Mouse (Mus musculus) layer of hippocampus, postnatal 25 days (tissue): ENCODE measurements around the gene Cdc42bpa. TPM values are rescaled to one million over a fixed set of nuclear protein-coding genes. Genes with fewer than 3 reads are reported as not detected.

ENCODE experiments used
- DNase-seq, 2 experiments: peaks; one replicate each; pipeline ENCODE4 v3.0.0; 2022; ENCODE audit warnings: mixed read lengths in 2 of 2, low spot score in 1 of 2; ENCODE audit errors: extremely low spot score in 1 of 2
- total RNA-seq, 2 experiments: library from RNA; stranded (reverse); gene quantifications; 2 replicates each; pipeline ENCODE4 v1.2.3; 2021

Gene Cdc42bpa
- 100 to 1,000 TPM; 204 to 246 TPM for total RNA-seq

DNA sequence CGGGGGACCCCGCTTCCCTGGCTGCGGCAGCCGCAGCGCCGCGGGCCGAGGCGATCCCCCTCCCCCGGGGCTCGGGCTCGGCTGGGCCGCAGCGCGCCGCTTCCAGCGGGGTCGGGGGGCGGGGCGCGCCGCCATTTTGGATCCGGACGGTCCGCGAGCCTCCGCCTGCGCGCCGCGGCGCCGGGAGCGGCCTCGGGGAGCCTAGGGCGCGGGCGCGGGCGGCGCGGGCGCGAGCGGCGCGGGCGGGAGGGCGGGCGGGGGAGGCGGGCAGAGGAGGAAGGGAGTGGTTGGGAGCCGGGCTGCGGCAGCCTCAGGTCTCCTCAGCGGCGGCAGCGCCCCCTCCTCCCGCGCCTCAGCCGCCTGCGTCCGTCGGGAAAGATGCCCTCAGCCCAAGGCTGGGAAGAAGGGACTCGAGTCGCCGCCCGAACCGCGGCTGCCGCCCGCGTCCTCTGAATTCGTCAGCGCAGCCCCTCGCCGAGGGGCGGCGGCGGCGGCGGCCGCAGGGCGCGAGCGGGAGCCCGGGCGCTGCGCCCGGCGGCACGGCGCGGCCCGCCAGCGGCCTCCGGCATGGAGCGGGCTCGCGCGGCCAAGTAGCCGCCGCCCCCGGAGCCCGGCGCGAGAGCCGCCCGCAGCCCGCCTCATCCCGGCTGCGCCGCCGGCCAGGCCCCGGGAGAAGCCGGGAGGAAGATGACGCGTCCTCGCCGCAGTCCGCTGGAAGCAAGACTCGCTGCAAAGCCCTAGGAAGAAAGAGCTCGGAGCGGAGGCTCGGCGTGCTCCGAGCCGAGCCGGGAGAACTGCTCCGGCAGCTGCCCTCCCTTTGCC, at the start of gene Cdc42bpa:
Gene Cdc42bpa (plus strand): TSS at position 752 of the 822 bp plus-strand sequence.
- DNase-seq = peak; percentile 58 to 63

DNA sequence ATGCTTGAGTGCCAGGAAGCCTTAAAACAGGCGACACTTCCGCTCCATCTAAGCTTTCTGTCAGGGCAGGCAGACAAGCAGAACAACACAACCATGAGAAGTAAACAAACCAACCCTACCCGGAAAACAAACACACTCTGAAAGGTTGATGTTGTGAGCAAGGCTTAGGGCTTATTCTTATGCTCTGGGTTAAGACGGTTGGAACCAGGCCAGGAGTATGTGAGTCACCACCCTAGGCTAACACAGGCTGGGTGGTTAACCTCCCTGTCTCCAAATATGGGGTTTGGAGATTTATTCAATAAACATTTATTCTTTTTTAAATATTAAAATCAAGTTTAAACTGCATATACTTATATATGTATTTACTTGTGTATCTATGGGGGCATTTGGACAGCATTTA, 46.8 kb upstream of the Cdc42bpa start:
- no peak for DNase-seq

DNA sequence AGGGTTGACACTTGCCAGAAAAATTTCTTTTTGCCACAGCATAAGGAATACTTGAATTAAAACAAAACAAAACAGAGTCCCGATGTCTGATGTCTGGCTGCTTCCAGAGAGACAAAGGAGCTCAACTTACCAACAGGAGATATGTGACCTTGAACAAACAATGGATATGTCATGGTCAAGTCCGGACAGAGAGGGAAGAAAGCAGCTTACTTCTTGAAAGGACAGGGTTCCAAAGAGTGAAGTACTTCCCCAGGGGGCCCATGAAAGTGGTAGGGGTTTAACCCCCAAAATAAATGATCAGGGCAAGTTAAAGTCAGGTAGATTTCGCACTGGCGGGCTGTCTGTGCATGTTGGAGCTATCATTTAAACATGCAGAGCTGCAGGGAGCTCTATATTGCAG, 43.2 kb upstream of the Cdc42bpa start:
- no peak for DNase-seq

DNA sequence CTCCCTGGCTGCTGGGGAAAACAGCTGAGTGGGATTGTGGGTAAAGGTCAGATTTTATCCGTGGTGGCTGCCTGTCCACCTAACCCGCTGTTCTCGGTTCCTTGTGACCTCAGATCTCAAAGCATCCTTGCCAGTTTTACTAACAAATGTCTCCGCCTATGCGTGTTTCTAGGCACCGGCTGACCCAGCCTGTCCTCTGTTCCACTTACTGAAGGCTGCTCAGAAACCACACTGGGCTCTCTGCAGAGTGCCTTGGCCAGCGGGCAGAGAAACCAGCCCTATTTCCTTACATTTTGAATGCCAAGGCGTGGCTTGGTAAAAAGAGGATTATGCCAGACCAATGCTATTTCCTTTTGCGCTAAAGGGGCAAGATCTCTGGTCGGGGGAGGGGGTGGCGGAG, 42.8 kb upstream of the Cdc42bpa start:
- no peak for DNase-seq

DNA sequence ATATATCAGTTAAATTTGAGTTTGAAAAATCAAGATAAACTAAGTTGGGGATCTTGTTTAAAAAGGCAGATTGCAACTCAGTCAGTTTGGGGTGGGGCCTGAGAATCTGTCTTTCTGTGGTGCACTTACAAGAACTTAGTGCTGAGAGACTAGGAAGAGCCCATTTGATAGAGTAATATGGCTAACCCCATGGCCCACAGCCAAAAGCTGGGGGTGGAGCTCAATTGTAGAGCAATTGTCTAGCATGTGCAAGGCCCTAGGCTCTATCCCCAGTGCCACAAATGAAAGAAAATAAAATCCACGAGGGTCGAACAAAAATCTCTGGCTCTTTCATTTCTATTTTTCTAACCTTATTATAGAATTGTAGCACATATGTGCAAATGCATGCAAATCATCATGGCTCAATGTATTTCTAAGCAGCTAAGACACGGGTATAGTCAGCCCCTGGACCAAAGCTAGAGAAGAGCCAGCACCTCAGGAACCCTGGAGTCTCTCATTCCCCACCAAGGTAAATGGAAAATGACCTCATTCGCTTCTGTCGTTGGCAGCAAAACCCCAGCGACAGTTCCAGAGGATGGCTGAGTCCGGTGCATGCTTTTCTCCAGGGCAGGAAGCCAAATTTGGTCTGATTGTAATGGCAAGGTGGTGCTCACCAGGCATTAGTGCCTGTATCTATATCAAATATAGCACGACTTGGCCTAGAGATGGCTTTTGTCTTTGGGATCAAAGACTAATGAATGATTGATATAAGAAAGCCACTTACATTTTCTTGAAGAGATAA, 40.4 kb upstream of the Cdc42bpa start:
- no peak for DNase-seq

DNA sequence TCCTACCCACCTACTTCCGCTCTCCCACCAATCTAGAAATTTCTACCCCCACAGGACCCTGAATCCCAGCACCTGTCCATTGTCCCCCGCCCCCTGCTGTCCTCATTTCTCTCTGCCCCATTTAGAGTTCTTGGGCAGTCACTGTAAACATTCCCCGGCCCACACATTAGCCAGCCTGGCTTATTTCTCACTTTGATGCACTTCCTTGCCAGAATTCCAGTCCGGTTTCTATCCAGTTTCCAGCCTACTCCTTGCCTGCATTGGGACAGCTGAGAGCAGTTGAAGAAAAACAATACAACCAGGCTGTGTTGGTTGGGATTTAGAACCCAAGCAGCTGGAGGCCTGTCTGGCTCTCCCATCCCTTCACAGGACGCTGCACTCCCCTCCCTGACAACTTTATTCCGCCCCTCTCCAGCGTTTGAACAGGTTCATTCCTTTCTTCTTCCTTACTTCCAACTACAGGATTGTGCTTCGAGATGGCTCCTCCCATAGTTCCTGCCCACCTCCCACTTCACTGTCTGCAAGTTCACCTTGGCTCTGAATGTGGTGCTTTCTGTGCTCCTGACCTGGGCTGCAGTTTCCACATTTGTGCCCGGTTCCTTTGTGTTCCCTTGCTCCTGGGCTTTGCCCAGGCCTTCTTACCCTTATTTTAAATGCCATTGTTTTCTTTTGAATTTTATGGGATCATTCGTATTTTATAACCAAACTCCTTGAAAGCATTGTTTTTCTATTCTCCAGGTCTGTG, 36.4 kb upstream of the Cdc42bpa start:
- no peak for DNase-seq

DNA sequence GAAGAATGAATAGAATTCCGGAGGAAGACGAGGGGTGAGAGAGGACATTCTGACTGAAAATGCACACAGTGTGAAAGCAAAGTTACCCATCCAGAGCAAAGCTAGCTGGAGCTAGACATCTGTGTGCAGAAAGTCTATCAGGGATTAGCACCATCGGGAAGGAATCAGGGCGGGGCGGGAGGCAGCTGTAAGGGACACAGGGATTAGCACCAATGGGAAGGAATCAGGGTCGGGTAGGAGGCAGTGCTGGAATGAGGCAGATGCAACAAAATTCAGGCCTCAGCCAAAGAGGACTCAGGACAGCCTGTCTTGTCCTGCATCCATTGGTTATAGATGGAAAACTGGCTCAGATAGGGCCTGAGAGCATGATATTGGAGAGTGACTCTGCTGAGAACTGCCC, 34.0 kb upstream of the Cdc42bpa start:
- DNase-seq = no peak

DNA sequence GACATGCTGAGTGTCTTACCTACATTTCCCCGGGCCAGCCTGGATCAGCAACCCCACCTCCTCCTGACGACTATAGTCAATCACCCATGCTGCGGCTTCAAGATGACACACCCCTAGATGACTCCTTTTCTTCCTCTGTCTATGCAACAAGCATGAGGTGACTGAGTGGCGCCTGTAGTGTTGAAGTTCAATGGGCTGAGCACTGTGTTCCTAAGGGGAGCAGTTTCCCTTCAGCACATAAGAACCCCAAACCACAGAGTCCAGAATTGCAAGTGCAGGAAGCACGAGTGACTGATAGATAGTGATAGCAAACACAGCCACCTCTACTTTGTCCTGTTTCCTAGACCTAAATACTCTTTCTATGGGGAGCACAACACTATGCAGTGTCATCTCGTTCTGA, 33.2 kb upstream of the Cdc42bpa start:
- DNase-seq = no peak

DNA sequence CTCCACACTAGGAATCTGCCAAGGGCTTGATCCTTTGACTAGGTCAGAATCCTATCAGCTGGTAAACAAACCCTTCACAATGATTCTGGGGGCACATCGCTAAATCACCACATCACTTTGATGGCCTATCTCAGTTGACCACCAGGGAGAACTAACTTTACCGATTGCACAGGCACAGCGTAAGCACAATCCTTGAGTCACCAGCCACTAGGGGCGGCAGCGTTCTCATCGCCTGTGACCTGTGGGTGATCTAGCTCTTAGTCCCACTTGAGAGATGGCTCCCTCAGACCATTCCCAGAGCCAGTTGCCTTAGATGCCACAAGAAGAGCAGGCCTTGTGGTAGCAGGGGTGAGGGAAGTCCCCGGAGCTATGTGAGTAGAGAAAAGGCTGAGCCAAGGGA, 31.4 kb upstream of the Cdc42bpa start:
- DNase-seq = no peak

DNA sequence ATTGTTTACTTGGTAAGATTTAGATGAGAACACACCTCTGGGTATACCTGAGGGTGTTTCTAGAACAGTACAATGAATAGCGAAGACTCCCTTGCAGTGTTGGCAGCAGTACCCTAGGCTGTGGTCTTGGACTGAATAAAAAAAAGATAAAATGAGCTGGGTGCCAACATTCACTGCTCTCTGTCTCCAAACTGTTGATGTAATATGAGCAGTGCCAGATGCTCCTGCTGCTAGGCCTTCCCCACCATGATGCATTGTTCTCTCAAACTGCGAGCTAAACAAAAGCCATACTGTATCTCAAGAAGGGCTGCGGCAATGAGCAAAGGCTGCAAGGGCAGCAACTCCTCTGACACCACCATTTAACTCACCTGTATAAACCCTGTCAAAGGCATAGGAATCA, 29.0 kb upstream of the Cdc42bpa start:
- no peak for DNase-seq

DNA sequence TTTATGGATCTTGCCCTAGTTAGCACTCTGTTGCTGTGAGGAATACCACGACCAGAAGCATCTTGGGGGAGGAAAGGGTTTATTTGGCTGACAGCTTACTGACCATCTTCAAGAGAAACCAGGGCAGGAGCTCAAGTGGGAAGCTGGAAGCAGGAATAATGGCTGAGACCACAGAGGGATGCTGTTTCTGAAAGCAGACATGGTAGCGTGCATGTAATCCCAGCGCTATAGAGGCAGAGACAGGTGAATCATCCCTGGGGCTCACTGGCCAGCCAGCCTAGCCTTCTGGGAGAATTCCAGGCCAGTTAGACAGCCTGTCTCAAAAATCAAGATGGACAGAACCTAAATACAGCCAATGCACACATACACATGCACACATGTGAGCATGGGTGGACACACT, 26.2 kb upstream of the Cdc42bpa start:
- DNase-seq = no peak

DNA sequence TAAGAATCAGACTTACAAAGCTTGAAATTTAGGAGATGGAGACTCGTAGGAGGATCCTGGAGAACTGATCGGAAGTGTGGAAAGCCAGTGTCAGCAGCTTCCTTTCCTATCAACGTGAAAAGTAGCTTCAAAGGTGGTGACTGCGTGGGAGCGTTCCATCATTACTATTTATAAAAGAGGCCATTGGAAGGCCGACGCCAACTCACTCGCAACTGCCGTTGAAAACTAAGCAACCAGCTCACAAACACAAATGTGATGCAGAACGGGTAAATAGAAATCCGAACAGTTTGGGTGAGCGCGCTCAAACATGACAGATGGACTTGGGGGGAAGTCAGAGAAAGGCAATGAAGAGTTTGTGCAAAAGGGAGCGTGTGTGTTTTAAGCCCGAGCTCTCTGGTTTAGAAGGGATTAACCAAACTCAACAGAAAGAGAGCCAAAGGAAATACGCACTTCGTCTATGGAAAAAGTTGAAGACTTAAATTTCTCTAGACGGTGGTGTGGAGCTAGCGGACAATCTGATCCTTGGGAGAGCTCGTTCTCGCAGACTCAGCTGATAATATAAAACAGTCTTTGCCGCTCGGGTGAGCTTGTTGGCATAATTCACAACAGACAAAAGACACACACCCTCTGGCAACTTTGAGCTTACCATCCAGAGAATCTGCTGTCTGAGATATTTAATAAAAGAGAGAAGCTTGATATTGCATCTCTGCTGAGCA, 20.0 kb upstream of the Cdc42bpa start:
- no peak for DNase-seq

DNA sequence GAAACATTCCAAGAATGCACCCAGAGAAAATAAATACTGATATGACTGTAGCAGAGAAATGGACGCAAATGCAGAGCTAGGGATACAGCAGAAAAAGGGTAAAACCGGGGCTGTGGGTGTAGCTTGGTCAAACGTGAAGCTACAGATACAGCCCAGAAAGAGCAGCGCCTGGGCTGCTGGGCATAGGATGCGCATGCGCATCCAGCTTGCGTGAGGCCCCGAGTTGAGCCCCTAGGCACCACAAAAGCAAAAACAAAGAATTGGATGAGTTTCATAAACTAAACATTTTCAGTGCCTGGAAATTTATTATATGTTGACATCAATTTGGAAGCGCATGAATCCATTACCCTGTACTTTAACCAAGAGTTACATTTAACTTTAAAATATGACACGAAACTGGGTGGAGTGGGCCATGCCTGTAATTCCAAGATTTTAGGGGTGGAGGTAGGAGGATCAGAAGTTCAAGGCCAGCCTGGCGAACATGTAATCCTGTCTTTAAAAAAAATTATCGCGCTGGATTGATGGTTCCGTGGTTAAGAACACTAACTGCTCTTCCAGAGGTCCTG, 19.4 kb upstream of the Cdc42bpa start:
- DNase-seq = no peak

DNA sequence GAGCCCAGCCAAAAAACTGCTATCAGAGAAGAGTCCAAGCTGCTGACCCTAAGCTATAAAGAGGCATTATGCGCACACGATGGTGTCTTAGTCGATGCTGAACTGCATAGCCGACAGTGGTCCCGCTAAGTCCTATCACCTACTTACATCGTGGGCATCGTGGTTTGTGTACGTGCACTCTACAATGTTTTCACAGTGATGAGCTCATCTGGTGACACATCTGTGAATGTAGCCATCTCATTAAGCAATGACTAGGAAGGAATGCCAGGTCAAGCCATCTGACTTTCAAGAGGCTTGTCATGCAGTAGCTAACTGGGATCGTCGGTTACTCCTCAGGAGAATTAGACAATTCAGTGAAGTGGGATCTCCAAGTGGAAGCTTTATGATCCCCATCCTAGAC, 15.3 kb upstream of the Cdc42bpa start:
- no peak for DNase-seq

DNA sequence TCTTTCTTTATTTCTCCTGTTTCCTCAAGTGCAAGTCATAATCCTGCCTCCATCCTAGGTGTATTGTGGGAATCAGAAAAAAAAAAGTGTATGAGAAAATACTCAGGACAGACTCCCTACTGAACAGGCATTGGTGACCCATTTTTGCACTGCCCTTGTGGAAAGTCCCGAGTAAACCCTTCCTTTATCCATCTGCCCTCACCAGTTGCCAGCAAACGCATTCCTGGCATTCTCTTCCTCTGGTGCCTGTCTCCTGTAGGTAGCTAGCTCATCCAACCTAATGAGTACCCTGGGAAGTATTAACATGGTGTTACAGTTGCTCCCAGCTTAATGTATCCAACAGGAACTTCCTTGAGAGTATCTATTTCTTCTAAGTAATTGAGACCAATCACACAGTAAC, 13.7 kb upstream of the Cdc42bpa start:
- no peak for DNase-seq

DNA sequence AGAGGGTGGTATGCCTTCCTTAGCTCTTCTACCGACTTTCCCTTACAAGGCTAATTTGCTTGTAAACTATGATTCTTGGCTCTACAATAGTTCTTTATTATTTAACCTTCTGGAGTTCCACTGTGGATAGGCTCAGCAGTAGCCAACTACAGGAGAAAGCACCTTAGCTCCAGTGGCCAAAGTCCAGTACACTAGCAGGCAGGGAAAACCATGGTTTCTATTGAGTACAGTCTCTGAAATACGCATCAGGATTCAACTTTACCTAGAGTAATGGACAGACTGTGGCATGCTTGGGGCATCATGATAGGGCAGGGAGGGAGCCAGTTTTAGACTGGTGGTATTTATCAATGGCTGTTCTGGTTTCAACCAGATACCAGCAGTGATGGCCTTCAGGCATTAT, 12.6 kb upstream of the Cdc42bpa start:
- no peak for DNase-seq

DNA sequence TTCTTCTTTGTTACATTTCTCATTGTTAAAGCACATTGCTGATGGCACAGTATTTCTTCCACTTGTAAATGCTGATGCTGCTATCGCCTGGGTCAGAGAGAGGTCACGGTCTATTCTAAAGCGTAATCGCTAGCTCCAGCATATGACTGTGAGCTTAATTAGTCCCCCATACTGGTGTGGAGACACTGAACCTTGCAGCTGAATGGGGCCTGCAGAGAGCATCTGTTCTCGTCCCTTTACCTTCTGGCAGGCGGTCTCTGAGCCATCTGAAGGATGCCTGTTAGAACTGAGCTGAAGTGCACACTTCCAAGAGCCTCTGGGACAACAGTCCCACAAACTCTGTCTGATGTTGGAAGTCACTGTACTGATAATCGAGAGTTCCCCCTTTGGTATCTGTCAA, 8.7 kb upstream of the Cdc42bpa start:
- no peak for DNase-seq

DNA sequence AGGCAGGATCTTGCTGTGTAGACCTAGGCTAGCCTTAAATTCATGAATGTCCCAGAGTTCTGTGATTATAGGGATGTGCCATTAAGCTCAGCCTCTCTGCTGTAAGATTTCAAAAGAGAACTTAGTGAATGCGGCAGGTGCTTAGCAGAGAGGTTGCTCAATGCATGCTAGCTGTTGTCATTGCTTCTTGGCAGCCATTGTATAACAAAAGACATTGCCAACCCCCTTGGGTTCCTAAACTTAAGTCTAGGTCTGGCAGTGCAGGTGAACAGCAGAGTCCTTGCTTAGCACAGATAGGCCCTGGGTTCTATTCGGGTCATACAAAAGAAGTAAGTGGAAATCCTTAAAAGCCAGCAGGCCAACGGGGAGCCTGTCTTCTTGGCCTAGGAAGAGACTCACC, 7.0 kb upstream of the Cdc42bpa start:
- no peak for DNase-seq

DNA sequence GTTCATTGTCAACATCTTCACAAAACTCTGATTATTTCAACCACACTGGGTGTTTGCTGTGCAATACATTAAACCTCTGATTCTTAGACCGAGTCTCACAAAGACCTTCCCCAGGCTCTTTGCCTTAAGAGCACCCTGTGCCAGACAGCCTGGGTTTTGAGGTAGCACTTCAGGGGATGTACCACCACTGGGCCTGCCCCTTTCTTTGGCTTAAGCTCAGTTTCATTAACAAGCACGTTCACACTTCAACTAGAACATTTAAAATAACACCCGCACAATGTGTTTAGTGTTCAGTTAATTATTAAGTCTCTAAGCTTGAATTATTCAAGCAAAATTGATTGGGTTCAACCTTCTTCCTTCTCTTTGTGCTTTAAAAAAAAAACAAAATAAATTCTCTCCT, 2.8 kb upstream of the Cdc42bpa start:
- no peak for DNase-seq
